Mouse (Mus musculus) forelimb bud, embryonic 11.5 days (tissue): ENCODE data around the gene Drap1.

Experiments
- DNase-seq: peaks from one replicate; pipeline ENCODE4 v3.0.0-alpha.2; 2012; ENCODE audit warnings: low read depth, low spot score

Drap1 gene

GRCm38 (mm10) chr19:5384715-5385114 is 40.1 kb downstream of the Drap1 start:
- DNase-seq = no peak

GRCm38 (mm10) chr19:5383326-5383725 is 41.5 kb downstream of the Drap1 start:
- DNase-seq = no peak

- no peak for DNase-seq
Measured at GRCm38 (mm10) chr19:5377446-5377845, 47.3 kb downstream of the Drap1 start.

- DNase-seq = no peak
Measured at GRCm38 (mm10) chr19:5374748-5375147, 50.0 kb downstream of the Drap1 start.

GRCm38 (mm10) chr19:5374177-5374576 is 50.6 kb downstream of the Drap1 start:
- DNase-seq = no peak
